Mouse (Mus musculus) 3134 (cell line): ENCODE measurements around the gene Ropn1.
"Not testable (repeated sequence)": the region's sequence is repeated elsewhere in the genome, so short reads cannot be mapped to it uniquely, and the experiment has no call there.

ENCODE experiments used
- DNase-seq: peaks from one replicate; pipeline ENCODE4 v3.0.0-alpha.2; 2011; ENCODE audit warnings: low spot score; ENCODE audit not compliant: insufficient read length; ENCODE audit errors: extremely low read depth

Ropn1 gene

DNA sequence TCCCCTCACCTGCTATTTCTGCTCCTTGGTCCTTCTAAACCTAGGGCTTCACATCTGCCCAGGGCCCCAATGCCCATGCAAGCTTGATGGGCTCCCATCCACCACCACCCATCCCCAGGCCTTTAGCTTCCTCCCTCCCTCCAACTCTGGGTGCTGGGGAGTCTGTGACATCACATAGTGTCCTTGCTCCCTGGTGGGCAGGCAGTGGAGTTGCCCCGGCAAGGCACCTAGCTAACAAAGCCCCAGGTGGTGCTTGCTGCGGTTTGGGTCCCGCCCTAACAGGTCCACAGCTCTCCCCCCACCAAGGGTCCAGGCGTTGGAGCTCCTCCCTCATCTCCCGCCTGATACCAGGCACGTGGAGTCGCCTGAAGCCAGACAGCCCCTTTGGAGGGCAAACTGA lies at the start of gene Ropn1:
Gene Ropn1 (plus strand): TSS at position 301 of the 400 bp plus-strand sequence.
- DNase-seq, result no peak

DNA sequence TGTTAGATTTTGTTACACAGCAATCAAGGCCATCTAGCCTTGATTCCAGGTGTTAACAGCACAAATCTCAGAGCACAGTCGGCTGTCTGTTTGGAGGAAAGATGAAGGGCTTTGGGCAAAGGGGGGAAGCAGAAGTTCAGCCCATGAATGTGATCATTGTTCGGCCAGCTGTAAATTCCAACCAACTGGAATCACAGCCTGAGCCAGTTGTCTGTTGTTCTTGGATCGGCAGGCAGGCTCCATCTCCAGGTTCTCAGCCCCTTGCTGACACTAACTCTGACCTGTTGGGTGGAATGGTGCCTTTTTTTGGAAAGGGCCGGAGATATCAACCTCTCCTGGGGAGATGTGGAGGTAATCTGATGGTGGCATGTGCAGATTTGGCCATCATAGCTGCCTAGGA lies 47.8 kb upstream of the Ropn1 start:
- DNase-seq, result peak; percentile 30

DNA sequence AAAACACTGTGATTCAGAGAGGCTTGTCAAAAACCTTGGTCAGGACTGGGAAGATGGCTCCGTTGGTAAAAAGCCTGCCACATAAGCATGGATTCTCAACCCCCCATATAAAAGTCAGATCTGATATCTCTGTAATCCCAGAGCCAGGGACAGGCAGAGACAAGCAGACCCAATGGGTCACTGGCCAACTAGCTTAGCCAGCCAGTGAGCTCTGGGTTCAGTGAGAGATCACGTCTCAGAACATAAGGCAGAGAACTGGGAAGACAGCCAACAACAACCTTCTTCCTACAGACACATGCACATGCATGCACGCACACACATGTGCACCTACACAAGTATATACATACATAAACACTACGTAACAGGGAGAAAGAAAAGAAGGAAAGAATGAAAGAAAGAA lies 46.6 kb upstream of the Ropn1 start:
- peak; percentile 59 for DNase-seq

DNA sequence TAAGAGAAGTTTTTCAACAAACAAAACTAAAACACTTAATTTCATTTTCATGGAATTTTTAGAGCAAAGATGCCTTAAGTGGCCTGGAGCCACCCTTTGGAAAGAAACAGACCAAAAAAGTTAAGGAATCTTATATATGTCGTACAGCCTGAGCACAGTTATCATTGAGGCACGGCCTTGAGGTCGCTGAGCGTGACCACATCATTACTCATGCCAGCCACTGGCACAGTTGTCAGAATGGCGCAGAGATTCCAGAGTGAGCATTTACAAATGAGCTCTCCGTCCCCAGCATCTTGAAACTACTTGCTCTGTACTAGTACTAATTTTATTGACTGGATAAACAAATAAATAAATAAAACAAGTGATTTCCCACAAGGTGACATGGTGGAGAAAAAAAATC lies 45.9 kb upstream of the Ropn1 start:
- DNase-seq, result peak; percentile 68

DNA sequence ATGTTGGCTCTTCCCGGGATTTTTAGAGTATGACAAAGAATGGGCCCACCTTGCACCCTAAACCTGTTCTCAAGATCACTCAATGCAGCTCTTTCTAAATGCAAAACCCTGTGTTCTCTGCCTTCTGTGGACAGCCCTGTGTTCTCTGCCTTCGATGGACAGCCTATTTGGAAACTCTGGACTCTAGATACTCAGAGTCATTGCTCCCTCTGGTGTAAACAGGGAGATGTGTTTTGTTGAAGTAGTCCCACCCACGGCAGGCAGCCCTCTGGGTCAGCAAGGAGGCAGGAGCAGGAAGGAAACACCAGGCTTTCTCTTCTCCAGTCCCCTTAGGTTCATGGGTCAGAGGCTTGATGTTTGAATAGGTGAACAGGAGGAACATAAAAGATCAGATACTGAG lies 44.0 kb upstream of the Ropn1 start:
- peak; percentile 39 for DNase-seq

DNA sequence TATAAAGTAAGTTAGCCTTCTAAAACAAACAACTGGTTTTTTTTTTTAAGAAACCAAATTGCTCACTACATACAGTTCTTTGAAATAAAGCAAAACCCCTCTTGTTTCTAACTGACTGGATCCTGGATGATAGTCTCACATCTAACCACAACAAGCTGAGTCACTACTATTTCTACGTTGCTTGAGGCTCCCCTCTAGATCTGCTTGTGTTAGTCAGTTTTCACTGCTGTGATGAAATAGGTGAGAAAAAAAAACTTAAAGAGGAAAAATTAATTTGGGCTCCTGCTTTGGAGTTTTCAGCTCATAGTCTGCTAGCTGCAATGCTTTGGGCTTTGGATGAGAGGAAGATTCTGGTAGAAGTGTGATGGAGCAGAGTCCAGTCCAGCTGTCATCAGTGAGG lies 39.6 kb upstream of the Ropn1 start:
- peak; percentile 68 for DNase-seq

DNA sequence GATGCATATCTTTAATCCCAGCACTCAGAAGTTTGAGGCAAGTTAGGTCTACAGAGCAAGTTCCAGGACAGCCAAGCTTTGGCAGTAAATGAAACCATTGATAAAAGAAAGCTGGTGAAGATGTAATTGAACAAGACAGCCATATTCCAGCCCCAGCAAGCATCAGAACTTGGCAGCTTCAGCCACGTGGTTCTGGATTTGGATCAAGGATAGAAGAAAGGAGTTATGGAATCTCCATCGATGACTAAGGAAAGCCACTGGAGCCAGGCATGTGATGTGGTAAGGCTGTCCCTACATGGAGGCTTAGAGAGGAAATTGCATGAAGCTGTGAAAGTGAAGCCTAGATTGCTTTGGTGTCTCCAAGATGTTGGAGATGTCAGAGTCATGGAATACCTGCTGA lies 35.7 kb upstream of the Ropn1 start:
- DNase-seq, result peak; percentile 33

DNA sequence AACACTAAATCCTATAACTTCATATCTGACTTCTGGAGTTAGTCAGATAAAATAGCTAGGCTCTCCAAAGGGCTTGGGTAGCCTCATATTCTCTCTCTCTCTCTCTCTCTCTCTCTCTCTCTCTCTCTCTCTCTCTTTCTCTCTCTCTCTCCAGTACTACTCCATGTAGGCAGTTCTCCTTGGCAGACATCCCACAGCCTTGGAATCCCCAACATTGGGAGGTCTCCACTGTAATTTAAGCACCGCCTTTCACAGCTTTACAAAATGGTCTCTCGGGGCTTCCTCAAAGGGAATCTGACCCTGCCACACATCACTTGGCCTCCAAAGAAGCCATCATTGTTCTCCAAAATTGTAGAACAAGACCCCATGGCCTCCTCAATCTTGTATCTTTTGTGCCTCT lies 22.1 kb upstream of the Ropn1 start:
- no peak for DNase-seq

DNA sequence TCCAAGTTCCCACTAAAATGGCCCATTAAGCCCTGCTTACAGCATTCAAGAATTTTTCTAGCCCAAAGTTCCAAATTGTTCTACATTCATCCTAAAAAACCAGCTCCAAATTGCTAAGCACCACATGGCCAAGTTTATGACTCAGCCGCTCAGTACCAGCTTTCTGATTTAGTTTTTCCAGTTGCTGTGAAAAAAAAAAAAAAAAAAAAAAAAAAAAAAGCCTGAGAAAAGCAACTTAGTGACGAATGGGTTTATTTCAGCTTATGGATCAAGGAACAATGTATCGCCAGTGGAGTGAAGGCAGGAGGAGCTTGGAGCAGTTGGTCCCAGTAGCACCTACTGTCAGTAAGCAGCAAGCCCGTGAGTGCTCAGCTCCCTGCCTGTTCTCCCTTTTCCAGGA lies 21.3 kb upstream of the Ropn1 start:
- peak; percentile 27 for DNase-seq

DNA sequence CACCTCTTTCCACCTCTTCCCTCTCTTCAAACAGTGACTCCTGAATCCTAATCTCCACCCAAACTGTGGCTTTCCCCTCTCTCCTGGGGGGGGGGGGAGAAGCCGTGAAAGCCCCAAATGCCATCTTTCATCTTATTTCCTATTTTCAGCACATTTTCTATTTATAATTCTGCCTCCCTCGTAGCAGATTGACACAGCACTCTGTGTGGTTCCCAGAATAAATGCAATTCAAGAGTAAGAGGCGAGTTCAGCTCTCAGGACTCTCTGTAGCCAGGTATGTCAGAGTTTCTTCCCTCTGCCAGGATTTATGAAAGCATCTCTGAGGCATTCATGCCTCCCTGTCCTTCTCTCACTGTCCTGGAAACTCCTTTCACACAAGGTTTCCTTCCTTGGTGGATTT lies 14.2 kb upstream of the Ropn1 start:
- no peak for DNase-seq

DNA sequence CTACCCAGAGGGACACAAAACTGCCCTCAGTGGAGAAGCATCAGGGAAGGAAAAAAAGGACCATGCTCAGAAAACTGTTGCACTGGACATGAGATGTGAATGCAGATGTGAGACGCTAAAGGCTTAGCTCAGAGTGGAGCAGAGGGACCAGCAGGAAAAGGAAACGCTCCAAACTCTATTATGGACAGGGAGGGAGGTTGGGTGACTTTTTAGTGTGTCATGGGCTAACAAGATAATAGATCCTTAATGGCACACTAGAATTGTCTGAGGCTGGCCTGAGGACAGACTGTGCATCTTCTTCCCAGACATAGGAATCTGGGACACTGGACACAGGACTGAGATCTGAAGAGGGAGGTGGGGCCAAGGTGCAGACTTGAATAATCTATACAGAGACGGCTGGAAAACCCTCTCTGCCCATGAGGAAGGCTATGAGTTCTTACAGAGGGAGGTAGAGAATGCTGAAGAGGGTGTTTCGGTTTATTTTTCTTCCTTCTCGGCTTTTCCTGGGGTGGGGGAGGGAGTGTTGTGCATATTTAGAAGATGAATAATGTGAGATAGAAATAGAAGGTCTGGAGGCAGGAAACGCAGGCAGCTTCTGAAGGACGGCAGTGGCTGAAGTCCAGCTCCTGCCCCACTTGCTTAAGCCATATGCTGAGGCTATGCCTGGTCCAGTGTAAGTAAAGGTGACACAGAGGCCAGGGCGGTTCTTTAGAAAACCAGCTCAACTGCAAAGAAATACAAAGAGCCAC lies 6.0 kb upstream of the Ropn1 start:
- DNase-seq, result peak; percentile 57

DNA sequence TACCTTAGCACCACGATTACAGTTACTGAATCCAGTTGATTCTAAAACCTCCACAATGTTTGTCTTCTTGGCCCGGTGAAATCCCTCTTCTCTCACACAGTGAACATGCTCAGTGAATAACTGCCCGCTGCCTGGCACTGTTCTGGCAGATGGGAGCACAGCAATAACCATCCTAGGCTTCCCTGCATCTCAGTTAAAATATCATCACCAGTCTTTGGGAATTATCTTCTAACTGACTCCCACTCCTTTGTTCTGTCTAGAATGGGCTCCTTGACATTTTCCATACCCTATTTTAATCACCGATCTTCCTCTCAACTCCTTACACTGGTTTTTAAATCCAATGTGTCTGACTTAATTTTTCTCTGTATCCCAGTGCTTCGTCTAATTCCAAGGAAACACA lies 3.3 kb downstream of the Ropn1 start:
- no peak for DNase-seq

DNA sequence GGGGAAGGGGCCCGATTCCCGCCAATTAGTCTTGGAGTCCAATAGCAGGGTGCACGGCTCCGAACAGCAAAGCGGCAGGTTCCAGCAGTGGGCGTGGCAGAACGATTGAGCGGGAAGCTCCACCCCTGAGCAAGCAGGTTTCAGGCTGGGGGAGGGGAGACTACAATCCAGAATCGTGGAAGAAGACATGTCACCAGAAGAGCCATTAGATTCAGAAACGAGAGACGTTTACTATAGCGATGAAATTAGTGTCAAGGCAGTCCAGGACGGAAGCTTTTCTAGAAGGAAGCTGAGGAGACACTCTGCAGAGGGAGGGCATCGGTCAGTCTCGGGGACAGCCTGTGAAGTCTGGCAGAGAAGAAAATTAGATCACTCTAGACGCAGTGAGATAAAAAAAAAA lies 7.8 kb downstream of the Ropn1 start:
- DNase-seq, result not testable (repeated sequence)

DNA sequence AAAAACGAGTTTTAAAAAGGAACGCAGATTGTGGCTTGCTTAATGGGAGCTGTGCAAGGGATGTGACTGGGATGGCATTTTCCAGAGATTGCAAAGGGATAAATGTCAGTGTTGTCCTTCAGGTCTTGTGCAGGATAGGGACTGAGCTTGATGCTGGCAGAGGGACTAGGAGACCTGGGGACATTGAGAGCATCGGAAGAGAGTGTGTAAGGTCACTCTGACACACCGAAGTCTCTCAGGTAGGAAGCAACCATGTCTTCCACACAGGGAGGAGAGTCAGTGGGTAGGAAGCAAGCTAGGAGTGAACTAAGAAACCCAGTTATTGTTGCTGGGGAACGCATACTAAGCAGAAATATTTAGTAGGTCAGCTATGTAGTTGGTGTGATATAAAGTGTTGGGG lies 8.3 kb downstream of the Ropn1 start:
- no peak for DNase-seq

DNA sequence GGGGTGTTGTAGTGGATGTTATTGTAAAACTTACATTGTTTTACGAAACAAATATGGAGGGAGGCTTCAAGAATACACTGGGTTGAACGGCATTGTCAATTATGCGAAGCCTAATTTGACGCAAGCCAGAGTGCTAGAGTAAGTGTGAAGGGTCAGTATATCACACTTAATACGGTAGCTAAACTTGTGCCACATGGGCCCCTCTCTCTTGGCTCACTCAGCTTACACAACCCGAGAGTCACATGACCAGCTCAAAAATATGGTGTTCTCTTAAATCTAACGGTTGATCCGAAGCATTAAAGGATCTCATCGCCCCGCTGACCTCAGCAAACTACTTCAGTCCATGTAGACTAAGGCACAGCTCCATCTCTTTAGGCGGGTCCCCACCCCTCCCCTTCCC lies 8.7 kb downstream of the Ropn1 start:
- no peak for DNase-seq

DNA sequence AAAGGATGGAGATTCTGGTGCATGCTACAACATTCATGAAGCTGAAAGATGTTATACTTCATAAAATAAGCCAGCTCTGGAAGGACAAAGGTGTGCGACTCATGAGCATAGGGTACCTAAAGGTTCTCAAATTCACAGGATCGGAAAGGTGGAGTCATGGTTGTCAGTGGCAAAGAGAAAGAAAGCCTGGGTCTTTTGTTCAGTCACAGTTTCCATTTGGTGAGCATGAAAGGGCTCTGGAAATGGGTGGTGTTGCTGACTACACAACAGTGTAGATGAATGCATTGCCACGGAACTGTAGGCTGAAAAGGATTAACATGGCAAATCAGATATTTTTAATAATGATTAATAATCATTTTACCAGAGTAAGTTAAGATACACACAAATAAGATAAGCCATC lies 14.8 kb downstream of the Ropn1 start:
- no peak for DNase-seq

DNA sequence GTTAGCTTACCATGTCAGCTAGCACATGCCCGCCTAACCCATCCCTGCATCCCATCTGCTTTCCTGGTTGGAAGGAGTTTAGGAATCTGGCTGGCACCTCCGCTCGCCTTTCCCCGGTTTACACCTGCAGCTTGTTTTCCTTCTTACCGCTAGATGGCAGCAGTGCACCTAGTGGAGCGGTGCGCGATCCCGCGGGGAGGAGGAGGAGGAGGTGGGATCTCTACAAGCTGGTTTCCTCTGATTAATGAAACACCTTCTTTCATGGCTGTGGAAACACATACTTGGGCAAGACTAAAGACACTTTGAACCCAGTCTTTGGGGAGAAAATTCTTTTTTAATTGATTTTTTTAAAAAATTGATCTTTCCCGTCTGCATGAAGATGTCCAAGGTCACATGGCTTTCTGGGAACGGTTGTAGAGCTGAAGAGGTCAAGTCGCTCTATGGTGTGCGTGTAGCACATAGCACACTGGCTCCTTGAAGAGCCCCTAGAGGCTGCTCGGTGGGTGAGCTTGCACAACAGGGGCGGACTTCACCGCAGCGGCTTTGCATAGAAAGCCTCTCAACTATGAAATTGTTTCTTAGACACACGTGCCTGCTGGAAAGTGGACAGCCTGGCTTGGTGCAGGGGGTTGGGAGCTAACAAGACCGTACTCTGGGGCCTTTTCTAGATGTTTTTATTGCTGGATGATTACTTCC lies 17.5 kb downstream of the Ropn1 start:
- peak; percentile 63 for DNase-seq

DNA sequence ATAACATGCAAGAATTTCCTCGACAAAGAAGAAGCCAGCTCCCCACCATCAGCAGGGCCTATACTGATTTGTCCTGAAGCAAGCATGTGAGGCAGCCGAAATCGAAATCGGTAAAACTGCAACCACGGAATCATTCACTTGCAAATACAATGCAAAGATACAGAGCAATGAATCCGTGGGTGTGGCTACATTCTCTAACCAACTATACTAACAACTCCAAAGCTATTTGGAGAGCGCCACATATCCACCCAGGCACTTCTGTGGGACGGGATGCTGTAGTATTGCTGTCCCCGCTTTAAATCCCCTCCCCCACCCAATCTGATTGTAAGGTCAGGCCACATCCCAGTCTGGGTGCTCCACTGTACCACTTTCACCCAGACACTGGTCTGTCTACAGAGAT lies 18.6 kb downstream of the Ropn1 start:
- DNase-seq, result no peak

DNA sequence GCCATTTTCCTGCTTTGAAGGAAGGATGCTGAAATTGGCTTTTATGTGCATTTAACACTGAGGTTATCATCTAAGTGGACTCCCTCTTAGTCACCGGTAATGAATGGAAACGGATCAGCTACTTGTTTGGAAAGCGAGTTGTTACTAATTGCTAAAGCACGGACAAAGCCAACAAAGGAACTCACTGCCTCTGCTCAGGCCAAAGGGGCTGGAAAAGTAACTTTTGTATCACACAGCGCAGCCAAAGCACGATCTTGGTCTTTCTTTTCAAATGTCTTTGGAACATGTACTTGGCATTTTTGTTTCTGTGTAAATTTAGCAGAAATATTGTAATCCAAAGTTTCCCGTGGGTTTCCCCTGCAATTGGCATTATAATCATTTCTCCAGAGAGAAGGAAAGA lies 22.2 kb downstream of the Ropn1 start:
- no peak for DNase-seq

DNA sequence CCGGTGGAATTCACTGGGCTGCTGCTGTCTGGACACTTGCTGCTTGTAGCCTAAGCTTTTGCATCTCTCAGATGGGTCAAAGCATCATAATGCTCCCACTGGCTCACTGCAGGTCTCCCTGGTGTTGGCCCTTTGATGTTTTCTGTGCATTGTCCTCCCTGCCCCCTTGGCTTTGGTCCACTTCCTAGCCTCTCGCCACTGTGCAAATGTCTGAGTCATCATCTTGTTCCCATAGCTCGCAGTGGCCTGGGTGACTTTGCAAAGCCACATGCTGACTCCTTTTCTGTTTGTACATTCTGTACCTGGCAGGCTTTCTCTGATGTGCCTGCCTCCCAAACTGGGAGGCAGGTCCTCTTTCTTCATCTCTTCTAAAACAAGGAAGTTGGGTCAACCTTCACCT lies 23.1 kb downstream of the Ropn1 start:
- peak; percentile 58 for DNase-seq

DNA sequence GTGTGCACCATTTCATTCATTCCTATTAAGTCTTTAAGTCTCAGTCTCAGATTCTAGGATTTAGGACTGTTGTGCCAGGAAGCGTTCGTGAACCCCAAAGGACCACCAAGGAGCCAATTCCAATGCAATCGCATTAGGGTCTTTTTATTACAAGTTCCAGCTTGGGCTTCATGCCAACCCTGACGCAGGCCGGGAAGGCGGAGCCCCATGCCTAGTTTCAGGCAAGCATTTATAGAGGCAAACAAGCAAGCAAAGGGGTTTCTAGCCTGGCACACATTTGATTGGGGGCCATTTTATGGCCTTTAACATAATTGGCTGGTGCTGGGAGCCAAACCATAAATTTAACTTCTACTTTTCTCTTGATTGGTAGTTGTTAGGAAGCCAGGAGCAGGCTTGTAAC lies 24.6 kb downstream of the Ropn1 start:
- DNase-seq, result no peak

DNA sequence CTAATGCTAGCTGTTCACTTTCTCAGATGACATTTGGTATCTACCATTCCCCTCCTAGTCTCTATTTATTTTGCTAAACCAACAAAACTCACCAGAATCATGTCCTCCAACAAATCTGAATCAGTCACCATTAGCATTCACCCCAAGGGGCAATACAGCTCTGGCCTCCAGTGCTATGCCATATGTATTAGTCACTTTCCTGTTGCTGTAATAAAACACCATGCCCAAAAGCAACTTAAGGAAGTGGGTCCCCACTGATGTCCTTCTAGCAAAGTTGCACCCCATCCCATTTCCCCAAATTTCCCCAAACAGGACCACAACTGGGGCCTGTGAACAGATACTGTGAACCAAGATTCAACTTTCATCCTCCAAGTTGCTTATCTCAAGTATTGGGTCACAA lies 32.1 kb downstream of the Ropn1 start:
- no peak for DNase-seq
